Mouse (Mus musculus): ENCODE measurements around the gene Catsperd. TPM values are rescaled to one million over a fixed set of nuclear protein-coding genes. Genes with fewer than 3 reads are reported as not detected.

Catsperd gene
- polyA plus RNA-seq, 1 experiment = 2.7 TPM

DNA sequence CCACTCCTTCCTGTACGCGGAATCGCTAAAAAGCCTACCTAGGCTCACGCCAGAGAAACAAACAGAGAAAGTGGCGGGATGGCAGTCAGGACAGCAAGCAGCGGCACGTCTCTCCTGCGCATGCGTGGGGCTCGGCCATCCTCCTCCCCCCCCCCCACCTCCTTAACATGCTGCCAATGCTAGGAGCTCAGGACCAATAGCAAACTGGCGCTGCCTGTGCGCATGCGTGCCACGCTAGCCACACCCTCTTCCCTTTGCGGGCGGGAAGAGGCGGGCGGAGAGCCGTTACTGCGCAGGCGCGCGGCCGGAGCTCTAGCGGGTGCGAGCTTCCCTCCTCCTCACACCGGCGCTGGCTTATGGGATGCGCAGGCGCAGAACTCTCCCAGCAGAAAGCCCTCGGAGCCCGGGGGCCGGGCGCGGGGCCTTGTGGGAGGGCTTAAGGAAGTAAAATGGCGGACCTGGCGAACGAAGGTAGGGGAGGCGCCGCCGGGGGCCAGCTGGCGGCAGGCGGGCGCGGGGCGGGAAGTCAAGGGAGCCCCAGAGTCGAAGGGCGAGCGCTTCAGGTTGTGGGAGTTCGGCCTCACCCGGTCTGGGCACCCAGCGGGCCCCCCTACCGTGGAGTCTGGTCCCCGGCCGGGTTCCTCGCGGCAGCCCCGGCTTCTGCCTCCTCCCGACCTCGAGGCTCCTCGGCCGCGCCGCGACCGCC, 45.2 kb downstream of the Catsperd start, which contains the start of gene Ranbp3:
Ranbp3 (plus strand) TSS at position 354 of the 706 bp plus-strand sequence.
- Histone ChIP-seq H3K27ac (ENCODE audit: insufficient read depth, low read length) (peak within 1 kb of the TSS; percentile 61; the same call in 1 of the 2 replicates), H3K4me1 (ENCODE audit: control insufficient read depth, insufficient read depth, low read length) (peaks cover 10% of the 10 kb centered on the region; the same call in 1 of the 2 replicates), H3K4me3 (ENCODE audit: insufficient read depth, low read length) (peak within 1 kb of the TSS; percentile 85)
- TF ChIP-seq POLR2A (IDR thresholded peaks at IDR 0.05; ENCODE audit: extremely low read depth, insufficient read depth, low read length) (peak; percentile 94), CTCF (IDR thresholded peaks at IDR 0.05; ENCODE audit: extremely low read depth, insufficient read depth, low read length) (no peak)

GRCm38 (mm10) chr17:56673647-56674416, 45.9 kb downstream of the Catsperd start:
- peaks cover 10% of the 10 kb centered on the region; the same call in 1 of the 2 replicates for H3K4me1 ChIP-seq (ENCODE audit: control insufficient read depth, insufficient read depth, low read length)
- H3K27ac ChIP-seq (ENCODE audit: insufficient read depth, low read length) = no peak overlapping the region
- peak overlapping the region; percentile 85 for H3K4me3 ChIP-seq (ENCODE audit: insufficient read depth, low read length)
- TF ChIP-seq CTCF (IDR thresholded peaks at IDR 0.05; ENCODE audit: extremely low read depth, insufficient read depth, low read length) (no peak), POLR2A (IDR thresholded peaks at IDR 0.05; ENCODE audit: extremely low read depth, insufficient read depth, low read length) (no peak)

GRCm38 (mm10) chr17:56681791-56682190, 53.8 kb downstream of the Catsperd start:
- H3K4me1 ChIP-seq (ENCODE audit: control insufficient read depth, insufficient read depth, low read length) = peaks cover 5% of the 10 kb centered on the region; the same call in 1 of the 2 replicates

GRCm38 (mm10) chr17:56682880-56683279, 54.9 kb downstream of the Catsperd start:
- Histone ChIP-seq H3K27ac (ENCODE audit: insufficient read depth, low read length) (no peak overlapping the region), H3K4me3 (ENCODE audit: insufficient read depth, low read length) (no peak overlapping the region), H3K4me1 (ENCODE audit: control insufficient read depth, insufficient read depth, low read length) (peaks cover 2% of the 10 kb centered on the region; the same call in 1 of the 2 replicates)
- TF ChIP-seq CTCF (IDR thresholded peaks at IDR 0.05; ENCODE audit: extremely low read depth, insufficient read depth, low read length) (no peak), POLR2A (IDR thresholded peaks at IDR 0.05; ENCODE audit: extremely low read depth, insufficient read depth, low read length) (no peak)

More at GRCm38 (mm10) chr17:56681791-56682190, 53.8 kb downstream of the Catsperd start:
- TF ChIP-seq CTCF (IDR thresholded peaks at IDR 0.05; ENCODE audit: extremely low read depth, insufficient read depth, low read length) = no peak
- no peak for TF ChIP-seq POLR2A (IDR thresholded peaks at IDR 0.05; ENCODE audit: extremely low read depth, insufficient read depth, low read length)
- no peak overlapping the region for H3K4me3 ChIP-seq (ENCODE audit: insufficient read depth, low read length)
- no peak overlapping the region for H3K27ac ChIP-seq (ENCODE audit: insufficient read depth, low read length)

DNA sequence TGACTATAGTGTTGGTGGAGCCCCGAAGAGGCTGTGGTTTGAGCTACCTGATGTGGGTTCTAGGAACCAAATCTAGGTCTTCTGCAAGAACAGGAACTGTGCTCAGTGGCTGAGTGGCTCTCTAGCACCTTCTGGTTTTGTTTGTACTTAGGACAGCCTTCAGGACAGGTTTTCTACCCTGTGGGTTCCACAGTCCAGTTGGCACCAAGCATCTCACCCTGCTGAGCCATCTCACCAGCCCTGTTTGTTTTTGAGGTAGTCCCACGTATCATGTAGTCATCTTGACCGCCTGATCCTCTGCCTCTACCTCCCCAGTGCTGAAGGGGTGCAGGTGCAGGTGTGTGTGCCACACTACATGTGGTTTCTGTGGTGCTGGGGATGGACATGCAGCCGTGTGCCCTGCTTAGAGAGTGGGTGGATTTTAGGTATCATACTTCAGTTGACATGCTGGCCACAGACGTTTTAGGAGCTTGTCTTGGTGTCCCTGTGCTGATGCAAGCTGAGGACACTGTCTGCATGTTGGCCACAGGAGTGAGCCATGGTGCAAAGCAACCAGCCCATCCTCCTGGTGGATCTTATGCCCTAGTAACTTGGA, 55.7 kb downstream of the Catsperd start:
- Histone ChIP-seq H3K4me3 (ENCODE audit: insufficient read depth, low read length) (no peak overlapping the region), H3K4me1 (ENCODE audit: control insufficient read depth, insufficient read depth, low read length) (peaks cover 2% of the 10 kb centered on the region; the same call in 1 of the 2 replicates), H3K27ac (ENCODE audit: insufficient read depth, low read length) (no peak overlapping the region)
- TF ChIP-seq CTCF (IDR thresholded peaks at IDR 0.05; ENCODE audit: extremely low read depth, insufficient read depth, low read length) (no peak), POLR2A (IDR thresholded peaks at IDR 0.05; ENCODE audit: extremely low read depth, insufficient read depth, low read length) (no peak)

- H3K4me1 ChIP-seq (ENCODE audit: control insufficient read depth, insufficient read depth, low read length) = peaks cover 2% of the 10 kb centered on the region; the same call in 1 of the 2 replicates
- TF ChIP-seq CTCF (IDR thresholded peaks at IDR 0.05; ENCODE audit: extremely low read depth, insufficient read depth, low read length) (no peak), POLR2A (IDR thresholded peaks at IDR 0.05; ENCODE audit: extremely low read depth, insufficient read depth, low read length) (no peak)
- H3K4me3 ChIP-seq (ENCODE audit: insufficient read depth, low read length) = no peak overlapping the region
- no peak overlapping the region for H3K27ac ChIP-seq (ENCODE audit: insufficient read depth, low read length)
These were observed 56.7 kb downstream of the Catsperd start for GRCm38 (mm10) chr17:56684649-56685048.

- TF ChIP-seq CTCF (IDR thresholded peaks at IDR 0.05; ENCODE audit: extremely low read depth, insufficient read depth, low read length) (no peak), POLR2A (IDR thresholded peaks at IDR 0.05; ENCODE audit: extremely low read depth, insufficient read depth, low read length) (no peak)
- H3K4me3 ChIP-seq (ENCODE audit: insufficient read depth, low read length) = no peak overlapping the region
- no peak overlapping the region for H3K27ac ChIP-seq (ENCODE audit: insufficient read depth, low read length)
- H3K4me1 ChIP-seq (ENCODE audit: control insufficient read depth, insufficient read depth, low read length) = peaks cover 2% of the 10 kb centered on the region; the same call in 1 of the 2 replicates
These were observed 58.9 kb downstream of the Catsperd start for GRCm38 (mm10) chr17:56686801-56687200.

- Histone ChIP-seq H3K4me1 (ENCODE audit: control insufficient read depth, insufficient read depth, low read length) (peaks cover 8% of the 10 kb centered on the region), H3K27ac (ENCODE audit: insufficient read depth, low read length) (no peak overlapping the region), H3K4me3 (ENCODE audit: insufficient read depth, low read length) (no peak overlapping the region)
- TF ChIP-seq POLR2A (IDR thresholded peaks at IDR 0.05; ENCODE audit: extremely low read depth, insufficient read depth, low read length) (no peak), CTCF (IDR thresholded peaks at IDR 0.05; ENCODE audit: extremely low read depth, insufficient read depth, low read length) (no peak)
These were observed 60.1 kb downstream of the Catsperd start for GRCm38 (mm10) chr17:56688045-56688444.

- Histone ChIP-seq H3K27ac (ENCODE audit: insufficient read depth, low read length) (no peak overlapping the region), H3K4me3 (ENCODE audit: insufficient read depth, low read length) (no peak overlapping the region), H3K4me1 (ENCODE audit: control insufficient read depth, insufficient read depth, low read length) (peaks cover 10% of the 10 kb centered on the region)
- TF ChIP-seq CTCF (IDR thresholded peaks at IDR 0.05; ENCODE audit: extremely low read depth, insufficient read depth, low read length) (no peak), POLR2A (IDR thresholded peaks at IDR 0.05; ENCODE audit: extremely low read depth, insufficient read depth, low read length) (no peak)
These were observed 60.7 kb downstream of the Catsperd start for GRCm38 (mm10) chr17:56688689-56689088.
